Mouse (Mus musculus): ENCODE results near the gene Galm.

The Galm gene

DNA sequence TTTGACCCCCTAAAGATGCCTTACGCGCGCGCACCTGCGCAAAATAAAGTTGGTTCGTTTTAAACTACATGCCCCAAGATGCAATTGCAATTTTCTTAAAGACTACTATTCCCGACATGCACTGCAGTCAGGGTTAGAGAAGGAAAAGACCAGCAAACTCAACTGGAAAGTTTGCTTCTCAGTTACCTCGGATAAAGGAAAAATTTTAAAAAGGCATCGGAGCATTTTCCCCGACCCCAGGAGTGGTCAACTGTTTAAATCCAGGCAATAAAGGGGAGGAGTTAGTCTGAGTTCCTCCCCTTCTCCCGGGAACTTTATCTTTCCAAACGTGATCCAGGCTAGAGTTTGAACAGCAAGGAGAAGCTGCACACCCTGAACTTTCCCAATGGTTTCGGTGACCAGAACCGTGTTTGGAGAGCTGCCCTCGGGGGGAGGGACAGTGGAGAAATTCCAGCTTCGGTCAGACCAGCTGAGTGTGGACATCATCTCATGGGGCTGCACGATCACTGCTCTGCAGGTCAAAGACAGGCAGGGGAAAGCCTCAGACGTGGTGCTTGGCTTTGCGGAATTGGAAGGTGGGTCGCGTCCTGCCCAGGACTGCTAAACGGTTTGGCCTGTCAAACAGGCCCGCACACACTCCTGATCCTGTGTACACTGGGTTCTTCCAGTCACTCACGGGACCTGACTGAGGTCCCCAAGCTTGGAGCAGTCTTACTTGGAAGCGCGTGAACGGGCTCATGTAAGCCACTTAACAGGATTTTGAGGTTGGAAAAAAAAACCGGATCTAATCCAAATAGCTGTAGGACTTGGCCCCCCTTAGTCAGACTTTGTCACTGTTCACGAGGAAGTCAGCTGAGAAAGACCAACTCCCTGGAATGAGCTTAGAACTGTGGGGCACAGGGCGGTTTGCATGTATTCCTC, at the start of gene Galm:
Gene Galm, plus strand, starts transcription at position 141 of the 921 bp plus-strand sequence.
- peak; percentile 15 to 25 for DNase-seq

DNA sequence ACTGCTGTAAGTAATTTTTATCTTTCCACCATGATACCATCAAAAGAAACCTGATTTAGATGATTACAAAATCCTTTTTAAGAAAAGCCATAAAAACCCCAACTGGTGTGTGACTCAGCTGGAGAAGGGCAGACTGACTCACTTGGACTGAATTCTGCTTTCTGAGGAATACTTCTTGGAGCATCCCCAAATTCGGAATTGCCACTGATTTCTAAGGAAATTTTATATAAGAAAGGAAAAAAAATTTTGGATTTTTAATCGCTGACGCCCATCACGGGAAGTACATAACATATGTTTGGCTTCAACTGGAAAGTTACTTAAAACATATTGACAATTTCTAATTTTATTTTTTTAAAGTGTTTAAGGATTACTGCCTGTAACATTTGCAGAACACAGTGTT, 48.5 kb upstream of the Galm start:
- no peak for DNase-seq

DNA sequence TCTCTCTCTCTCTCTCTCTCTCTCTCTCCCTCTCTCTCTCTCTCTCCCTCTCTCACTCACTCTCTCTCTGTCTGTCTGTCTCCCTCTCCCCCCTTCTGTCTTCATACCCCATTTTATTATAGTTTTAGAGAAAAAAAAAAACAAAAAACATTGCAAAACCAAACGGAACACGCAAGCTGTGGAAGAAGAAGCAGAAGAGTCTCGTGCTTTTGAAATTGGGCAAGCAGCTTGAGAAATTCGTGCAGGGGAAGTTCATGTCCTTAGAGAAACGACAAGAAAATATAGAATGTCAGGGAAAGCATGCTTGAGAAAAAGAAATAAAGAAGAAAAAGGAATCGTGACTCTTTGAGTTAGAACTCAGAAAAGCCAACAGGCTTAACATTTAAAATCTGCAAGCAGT, 44.0 kb upstream of the Galm start:
- no peak for DNase-seq

DNA sequence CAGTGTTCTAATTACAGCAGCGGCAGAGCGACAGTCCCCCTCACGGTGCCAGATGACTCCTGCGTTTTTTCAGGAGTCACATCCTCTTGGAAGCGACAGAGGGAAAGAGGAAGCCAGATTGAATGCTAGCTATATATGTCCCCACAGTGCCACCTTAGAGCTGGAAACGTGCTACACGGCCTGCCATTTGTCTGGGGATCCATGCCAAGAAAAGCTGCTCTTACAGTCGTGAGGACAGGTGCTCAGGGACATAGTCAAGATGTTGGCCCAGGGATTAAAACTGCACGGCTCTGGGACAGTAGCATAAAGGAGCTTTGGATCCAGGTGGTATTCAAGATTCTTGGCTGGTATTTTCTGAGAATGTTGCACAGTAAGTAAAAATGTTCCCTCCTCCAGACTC, 42.8 kb upstream of the Galm start:
- DNase-seq = no peak

DNA sequence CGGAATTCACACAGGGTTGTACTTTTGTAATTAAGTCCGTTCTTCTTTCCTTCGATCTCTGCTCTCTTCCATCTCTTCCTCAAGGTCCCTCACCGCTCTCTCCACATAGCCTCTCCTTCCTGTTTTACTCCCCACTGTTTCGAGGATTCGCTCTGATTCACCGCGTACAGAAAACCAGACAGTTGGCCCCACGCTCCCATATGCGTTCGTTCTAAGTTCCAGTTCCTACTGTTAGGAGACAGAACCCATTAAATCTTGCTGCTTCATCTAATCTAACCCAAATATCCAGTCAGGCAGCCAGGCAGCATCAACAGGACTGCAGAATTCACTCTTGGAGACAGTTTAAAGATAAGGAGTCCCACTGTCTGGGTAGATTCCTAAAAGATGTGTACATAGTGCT, 40.7 kb upstream of the Galm start:
- DNase-seq = no peak

DNA sequence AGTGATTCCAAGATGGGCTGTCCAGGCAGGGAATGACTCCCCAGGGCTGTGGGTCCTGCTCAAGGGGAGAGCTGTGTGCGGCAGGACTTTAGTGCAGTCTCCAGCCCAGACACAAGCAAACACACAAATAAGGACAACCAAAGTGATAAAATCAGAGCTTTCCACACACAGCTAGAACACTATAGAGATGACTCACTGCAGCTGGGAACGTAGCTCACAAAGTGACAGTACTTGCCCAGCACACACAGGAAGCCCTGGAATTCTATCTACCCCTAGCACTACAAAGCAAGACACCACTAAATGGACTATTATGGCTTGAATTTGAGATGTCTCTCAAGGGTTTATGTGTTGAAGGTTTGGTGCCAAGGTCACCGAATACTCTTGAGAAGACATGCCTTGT, 39.1 kb upstream of the Galm start:
- no peak for DNase-seq

DNA sequence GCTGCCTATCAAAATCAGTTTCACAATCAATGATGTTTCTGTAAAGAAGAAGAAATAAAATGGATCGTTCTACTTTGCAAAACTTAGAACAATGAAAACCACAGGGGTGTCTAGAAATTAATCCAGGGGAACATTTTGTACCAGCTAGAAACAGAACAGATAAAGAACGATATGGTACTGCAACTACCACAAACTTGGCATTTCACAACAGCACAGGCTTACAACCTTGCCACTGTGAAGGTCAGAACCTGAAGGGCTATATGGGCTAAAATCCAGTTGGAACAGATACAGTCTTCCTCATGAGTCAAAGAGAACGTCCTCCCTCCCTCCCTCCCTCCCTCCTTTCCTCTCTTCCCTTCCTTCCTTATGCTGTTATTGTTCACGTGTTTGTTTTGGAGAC, 36.7 kb upstream of the Galm start:
- DNase-seq = no peak

DNA sequence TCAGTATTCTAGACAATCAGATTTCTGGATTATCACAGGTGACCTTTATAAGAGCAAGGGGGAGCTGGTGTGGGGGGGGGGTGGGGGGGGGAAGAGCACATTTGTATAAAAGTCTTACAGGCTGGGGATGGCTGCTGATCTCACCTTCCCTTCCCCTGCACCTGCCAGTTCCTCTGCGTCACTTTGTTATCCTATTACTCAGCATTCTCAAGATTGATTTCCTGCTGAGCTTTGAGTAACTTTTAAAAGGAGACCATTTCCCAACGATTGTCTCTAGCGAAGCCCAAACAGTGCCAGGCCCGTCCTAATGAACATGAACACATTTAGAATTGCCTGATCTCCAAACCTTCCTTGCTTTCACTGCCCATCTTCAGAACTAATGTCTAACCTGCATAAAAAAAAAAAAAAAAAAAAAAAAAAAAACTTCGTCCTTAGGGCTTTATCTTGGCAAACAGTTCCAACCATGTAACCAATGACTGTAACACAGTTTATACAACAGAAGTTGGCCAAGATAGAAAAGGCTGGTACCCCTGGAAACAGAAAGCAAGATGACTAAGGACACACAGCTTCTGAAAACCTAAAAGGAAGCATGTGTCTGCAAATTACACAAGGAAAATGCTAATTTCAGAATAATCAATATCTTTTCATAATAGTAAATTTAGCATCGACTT, 35.3 kb upstream of the Galm start:
- no peak for DNase-seq

DNA sequence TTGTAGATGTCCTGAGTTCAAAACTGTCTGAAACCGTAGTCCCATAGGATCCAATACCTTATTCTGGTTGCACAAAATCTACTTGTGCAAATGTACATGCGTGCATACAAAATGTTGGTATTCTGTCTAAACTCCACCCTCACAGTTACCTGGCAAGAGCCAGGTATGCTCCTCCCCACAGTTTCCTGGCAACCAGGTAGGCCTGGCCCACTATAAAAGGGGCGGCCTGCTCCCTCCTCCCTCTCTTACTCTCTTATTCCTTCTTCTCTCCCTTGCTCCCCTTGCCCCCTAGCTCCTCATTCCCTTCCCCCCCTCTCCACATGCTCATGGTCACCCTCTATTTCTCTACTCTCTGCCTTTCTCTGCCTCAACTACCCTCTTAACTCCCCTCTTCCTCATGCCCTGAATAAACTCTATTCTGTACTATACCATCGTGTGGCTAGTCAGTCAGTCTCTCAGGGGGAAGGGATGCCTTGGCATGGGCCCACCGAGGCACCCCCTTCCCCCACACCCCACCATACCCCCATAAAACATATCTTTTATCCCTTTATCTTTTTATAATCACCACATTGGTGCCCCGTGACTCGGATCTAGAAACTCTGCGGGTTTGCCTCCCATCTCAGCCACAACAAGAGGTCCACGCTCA, 31.9 kb upstream of the Galm start:
- DNase-seq = no peak

DNA sequence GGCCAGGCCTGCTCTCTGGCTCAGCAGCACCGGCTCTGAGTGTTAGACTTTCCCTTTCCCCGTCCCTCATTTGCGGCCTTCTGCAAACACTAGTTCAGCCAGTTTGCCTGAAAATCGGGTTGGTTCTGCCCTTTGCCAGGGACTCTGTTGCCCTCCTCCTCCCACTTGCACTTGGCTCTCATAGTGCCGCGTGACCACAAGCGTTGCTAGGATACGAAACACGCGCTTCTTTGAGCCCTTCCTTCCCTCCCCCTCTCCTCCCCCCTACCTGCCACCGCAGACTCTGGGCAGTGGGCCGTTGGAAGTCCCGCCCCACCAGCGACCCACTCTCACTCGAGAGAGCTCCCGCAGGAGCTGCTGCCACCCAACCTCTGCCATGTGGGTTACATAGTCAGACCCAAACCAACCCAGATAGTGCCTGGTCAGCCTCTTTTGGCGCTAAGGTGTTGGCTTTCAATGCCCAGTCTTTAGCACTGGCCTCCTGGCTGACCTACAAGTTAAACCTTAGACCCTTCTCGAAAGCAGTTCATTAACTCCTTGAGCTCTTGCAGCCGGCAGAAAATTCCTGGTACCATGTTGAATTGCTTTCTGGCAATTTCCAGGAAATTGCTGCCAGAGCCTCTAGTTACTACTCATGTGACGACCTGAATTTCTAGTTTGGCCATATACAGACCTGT, 31.1 kb upstream of the Galm start:
- DNase-seq = peak; percentile 14 to 17

DNA sequence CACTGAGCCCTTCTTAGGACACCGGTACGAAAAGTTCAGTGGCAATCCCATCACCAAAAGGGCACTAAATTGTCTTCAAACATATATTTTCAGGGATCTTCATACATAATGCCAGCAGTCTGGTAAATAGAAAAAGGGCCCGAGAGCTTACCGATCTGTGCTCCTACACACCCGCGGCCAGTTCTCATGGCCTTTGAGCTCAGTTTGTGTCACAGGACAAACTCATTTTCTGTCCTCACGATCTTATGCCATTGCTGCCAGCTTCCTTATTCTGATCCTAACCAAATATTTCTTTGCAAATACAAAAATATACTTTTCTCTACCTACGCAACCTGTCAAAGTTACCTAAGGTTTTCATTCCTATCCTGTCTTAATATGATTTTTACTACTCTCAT, 30.6 kb upstream of the Galm start:
- DNase-seq = no peak

DNA sequence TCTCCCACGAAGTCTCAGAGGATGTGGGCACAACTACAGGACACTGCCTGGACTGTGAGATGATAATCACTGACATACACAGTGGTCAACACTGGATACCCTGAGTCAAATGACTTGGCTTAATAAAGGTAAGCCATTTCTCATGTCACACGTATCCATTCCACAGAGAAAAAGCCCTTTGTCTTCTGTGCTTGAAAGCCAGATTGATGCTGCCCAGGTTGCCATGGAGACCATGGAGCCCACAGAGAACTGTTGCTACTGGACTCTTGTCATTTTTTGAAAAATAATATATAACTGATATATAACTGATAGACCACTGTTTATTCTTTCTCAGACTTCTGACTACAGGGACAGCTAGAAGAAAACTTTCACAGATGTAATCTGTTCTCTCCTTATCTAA, 30.1 kb upstream of the Galm start:
- no peak for DNase-seq

DNA sequence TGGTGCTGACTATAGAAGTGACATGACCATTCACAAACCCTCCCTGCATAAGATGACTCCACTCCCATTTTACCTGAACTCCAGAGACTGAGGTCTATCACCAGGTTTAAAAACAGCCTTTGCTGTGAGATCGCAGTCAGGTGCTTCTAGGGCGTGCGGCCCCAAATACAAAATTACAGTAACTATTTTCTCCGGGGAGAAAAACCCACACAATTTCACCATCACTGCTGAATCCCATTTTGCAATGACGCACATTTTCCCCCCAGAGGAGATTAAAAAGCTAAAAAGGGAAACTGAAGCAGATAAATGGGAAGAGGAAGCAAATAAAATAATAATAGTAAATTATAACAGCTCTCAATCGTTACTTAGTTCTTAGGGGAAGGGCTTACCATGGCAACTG, 27.4 kb upstream of the Galm start:
- no peak for DNase-seq

DNA sequence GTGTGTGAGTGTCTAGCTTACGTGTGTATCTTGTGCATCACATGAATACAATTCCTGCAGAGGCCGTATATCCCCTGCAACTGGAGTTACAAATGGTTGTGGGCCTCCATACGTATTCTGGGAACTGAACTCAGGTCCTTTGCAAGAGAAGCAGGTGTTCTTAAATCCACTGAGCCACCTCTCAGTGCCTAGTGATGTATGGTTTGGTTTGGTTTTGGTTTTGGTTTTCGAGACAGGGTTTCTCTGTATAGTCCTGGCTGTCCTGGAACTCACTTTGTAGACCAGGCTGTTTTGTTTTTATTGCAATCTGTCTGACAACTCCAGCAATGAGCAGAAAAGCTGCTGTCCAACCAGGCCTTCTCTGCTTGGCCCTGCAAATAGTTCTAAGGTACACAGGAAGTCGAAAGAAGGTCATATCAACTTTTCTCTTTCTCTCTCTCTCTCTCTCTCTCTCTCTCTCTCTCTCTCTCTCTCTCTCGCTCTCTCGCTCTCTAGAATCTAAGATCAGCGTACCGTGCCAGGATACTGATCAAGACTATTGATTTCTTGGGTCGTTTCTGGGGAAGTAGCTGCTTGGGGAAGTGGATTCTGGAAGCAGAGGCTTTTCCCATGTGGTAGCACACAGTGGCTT, 21.8 kb upstream of the Galm start:
- no peak for DNase-seq

DNA sequence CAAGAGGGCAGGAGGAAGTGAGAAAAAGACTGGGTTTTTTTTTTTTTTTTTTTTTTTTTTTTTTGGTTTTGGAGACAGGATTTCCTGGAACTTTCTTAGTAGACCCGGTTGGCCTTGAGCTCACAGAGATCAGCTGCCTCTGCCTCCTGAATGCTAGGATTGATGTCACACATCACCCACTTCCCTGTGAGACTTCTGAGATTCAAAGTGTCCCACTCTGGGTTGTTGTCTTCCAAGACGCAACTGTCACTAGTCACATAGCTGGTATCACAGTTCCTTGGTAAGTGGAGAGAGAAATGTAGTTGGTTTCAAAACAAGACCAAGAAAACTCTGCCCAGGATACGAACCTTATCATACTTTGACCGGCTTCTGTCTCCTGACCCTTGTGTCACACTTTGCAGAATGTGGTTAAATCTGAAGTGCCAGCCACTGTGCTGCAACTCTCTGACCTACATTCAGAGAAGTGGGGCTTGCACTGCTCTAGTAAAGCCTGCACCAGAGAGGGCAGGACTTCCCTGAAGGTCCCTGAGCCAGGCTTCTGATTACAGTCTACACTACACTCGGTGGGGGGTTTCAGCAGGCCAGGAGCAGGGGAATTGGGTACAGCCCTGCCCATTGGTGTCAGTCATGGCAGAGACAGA, 14.5 kb upstream of the Galm start:
- DNase-seq = no peak

DNA sequence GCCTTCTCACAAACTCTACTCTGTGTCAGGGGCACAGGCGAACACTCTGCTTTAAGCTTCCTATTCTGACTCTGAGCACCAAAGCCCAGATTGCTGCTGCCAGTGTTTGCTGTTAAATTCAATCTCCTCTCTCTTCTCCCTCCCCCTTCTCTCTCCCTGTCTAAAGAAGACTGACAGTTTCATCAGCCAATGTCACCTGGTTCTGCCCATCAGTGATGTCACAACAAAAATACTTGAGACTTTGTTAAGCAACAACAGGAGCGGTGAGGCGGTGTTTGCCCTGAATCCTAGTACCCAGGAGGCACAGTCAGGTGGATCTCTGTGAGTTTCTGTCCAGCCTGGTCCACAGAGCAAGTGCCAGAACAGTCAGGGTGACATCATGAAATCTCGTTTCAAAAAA, 13.8 kb upstream of the Galm start:
- no peak for DNase-seq

DNA sequence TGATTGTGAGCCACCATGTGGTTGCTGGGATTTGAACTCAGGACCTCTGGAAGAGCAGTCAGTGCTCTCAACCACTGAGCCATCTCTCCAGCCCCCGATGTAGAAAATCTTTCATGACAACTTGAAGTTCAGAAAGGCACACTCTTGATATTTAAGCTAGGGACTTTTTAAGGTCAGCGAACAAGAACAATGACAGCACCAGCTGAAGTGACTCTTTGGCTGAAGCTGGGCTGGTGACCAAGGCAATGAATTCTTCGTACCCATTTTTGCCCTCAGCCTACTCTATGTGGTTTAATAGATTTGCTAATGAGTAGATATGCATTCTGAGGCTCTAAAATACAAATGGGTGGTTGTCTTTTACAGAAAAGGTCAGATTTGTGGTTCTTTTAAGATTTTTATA, 6.9 kb upstream of the Galm start:
- DNase-seq = no peak

DNA sequence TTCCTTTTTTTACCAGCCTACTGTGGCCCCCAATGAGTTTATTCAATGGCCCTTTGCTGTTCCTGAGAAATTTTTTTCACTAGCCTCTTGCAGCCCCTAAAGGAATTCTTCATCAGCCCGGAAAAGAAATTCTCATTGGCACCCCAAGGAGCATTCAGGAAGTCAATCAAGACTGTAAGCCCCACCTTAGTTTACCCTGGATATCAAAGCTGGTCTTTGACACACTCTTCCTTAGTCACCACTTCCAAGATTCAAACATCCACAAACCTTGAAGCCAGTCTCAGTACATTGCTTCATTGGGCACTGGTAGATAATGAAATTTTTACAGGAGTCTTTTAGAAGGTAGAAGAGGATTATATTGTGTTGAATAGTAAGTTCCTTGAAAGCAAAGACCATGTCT, 5.4 kb upstream of the Galm start:
- DNase-seq = no peak

DNA sequence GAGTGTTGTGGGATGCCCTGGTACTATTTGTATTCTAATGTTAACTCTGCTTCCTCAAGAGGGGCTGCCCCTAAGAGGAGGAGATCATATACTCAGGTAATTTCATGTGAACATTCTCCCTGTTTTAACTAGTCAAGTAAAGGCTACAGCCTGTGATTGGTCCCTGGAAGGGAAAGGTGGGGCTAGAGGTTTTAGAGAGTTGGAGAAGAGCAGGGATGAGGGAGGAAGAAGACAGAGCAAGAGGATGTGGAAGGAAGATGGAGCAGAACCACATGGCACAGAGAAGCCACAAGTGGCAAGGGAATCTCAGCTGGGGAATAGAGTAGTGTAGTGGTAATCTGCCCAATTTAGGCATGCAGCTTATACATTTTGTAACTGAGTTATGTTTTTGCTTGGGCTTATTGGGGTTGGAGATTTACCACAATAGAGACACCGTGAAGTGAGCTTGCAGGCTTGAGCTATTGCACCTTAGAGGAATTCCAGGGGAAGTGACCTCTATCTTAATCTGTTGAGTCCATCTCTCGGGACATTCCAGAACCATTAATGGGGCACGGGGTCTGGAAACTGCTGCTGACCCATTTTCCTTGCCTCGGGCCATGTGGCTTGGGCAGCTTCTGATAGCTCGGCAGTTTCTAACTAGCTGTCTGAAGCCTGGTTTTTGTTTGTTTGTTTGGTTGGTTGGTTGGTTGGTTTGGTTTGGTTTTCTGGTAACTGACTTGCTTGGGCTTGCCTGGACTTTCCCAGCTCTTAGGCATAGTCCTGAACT, 2.1 kb upstream of the Galm start:
- no peak for DNase-seq

DNA sequence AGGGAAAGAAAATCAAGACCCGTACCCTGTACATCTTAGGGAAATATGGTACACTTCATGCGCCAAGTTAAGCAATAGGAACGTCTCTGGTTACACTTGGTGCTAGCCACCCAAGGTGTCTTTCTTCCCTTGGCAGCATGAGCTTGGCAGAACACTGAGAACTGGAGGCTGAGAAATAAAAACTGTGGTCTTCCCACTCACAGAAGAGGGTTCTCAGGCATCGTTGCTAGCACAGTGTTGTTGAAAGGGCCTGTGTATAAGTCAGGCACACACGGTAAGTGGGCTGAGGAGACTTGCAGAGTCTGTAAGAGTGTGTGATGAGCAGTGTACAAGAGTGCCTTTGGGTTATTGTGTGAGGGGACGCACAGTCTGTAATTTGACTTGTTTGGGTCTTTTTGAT, 1.1 kb upstream of the Galm start:
- no peak for DNase-seq

DNA sequence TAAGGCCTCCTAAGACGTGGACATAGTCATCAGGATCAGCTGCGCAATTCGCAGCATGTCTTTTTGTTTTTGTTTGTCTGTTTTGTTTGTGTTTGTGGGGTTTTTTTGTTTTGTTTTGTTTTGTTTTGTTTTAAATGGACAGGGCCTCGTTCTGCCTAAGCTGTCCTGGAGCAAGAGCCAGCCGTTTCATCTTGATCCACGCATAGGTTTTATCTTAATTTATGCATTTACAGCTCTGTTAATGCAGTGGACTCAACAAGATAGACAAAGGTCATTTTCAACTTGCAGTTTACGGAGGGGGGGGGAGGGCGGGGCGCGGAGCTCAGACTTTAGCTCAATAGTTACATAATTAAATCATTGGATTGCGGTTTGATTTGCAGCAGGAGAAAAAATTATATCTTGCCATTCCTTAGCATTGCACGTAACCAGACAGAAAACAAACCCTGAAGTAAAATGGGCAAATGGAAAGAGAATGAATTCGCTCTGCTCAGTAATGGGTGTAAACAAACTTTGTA, 1.3 kb downstream of the Galm start:
- no peak for DNase-seq

Measured in cerebellum, postnatal 36 days (tissue).